Mouse (Mus musculus) brain, embryonic 14.5 days (tissue): Measurements from ENCODE around the gene Cyp2c39.
"Not testable (repeated sequence)": the region's sequence is repeated elsewhere in the genome, so short reads cannot be mapped to it uniquely, and the experiment has no call there.

Source experiments
- CTCF ChIP-seq: fragments of 200-500 bp; IDR thresholded peaks from 2 replicates; pipeline ENCODE4 v1.5.1; 2012; ENCODE audit warnings: inconsistent platforms, mild to moderate bottlenecking, moderate library complexity, borderline replicate concordance; ENCODE audit not compliant: insufficient read depth, insufficient read length; ENCODE audit errors: extremely low read depth
- POLR2A ChIP-seq: fragments of 200-500 bp; IDR thresholded peaks from 2 replicates; pipeline ENCODE4 v1.6.1; 2012; ENCODE audit warnings: mild to moderate bottlenecking, inconsistent platforms, borderline replicate concordance; ENCODE audit not compliant: poor library complexity, insufficient read depth, insufficient read length, severe bottlenecking; ENCODE audit errors: extremely low read depth

GRCm38 (mm10) chr19:39483961-39484360 is 26.7 kb upstream of the Cyp2c39 start:
- TF ChIP-seq CTCF, POLR2A: not testable (repeated sequence)
